Mouse (Mus musculus) CH12.LX (cell line): ENCODE data around the gene Bcor. TPM values are rescaled to one million over a fixed set of nuclear protein-coding genes. Genes with fewer than 3 reads are reported as not detected.
A peak's percentile ranks its signal among the peaks of the same experiment; 100 is the strongest.

Experiments
- DNase-seq: peaks from one replicate; pipeline ENCODE4 v3.0.0-alpha.2; 2013; ENCODE audit errors: extremely low read depth
- H3K27ac ChIP-seq: 2 replicates; pipeline ENCODE4 v1.5.1; 2012; ENCODE audit warnings: low read depth, mild to moderate bottlenecking, control low read depth, moderate library complexity; ENCODE audit not compliant: insufficient read depth
- H3K27me3 ChIP-seq: replicated peaks from 2 replicates; pipeline ENCODE3; 2012; ENCODE audit warnings: inconsistent platforms
- H3K36me3 ChIP-seq, 2 experiments: replicated peaks in 1 of 2; 2 replicates each; pipeline versions ENCODE3 to v1.6.1; 2012; ENCODE audit warnings: inconsistent platforms in 1 of 2, low read length in 1 of 2, mild to moderate bottlenecking in 1 of 2, mixed read lengths in 1 of 2, moderate library complexity in 1 of 2; ENCODE audit not compliant: control insufficient read depth in 1 of 2, insufficient read depth in 1 of 2
- H3K4me1 ChIP-seq, 2 experiments: 2 replicates each; pipeline ENCODE4 v1.6.1; 2012; ENCODE audit warnings: inconsistent platforms in 1 of 2, moderate library complexity in 1 of 2; ENCODE audit not compliant: insufficient read depth in 2 of 2, control insufficient read depth in 1 of 2
- H3K4me2 ChIP-seq: 2 replicates; pipeline ENCODE4 v1.6.1; 2012; ENCODE audit warnings: low read depth, mild to moderate bottlenecking, control low read depth; ENCODE audit not compliant: poor library complexity, insufficient read depth, severe bottlenecking
- H3K4me3 ChIP-seq, 3 experiments: fragments of 150-350 bp in 1 of 3; sonication (generic) in 1 of 3; replicated peaks in 1 of 3; 2 replicates each; pipeline versions ENCODE3 to v1.5.1; 2011 to 2012; ENCODE audit warnings: low read depth in 2 of 3, low read length in 2 of 3, mild to moderate bottlenecking in 2 of 3, moderate library complexity in 2 of 3, control low read depth in 1 of 3, improper control_type of control experiment in 1 of 3, inconsistent platforms in 1 of 3, mixed read lengths in 1 of 3; ENCODE audit not compliant: poor library complexity in 1 of 3
- H3K79me2 ChIP-seq: replicated peaks from 2 replicates; pipeline ENCODE4 v1.6.1; 2012; ENCODE audit warnings: mild to moderate bottlenecking, moderate library complexity; ENCODE audit not compliant: control insufficient read depth, poor library complexity, insufficient read depth, severe bottlenecking; ENCODE audit errors: extremely low read depth
- H3K9ac ChIP-seq: 2 replicates; pipeline ENCODE4 v1.6.1; 2012; ENCODE audit warnings: low read depth, mild to moderate bottlenecking, control low read depth, moderate library complexity; ENCODE audit not compliant: insufficient read depth
- H3K9me3 ChIP-seq: replicated peaks from 2 replicates; pipeline ENCODE3; 2012; ENCODE audit warnings: low read length, inconsistent platforms, mixed read lengths
- BHLHE40 ChIP-seq: IDR thresholded peaks from 2 replicates; pipeline ENCODE4 v1.6.1; 2011; ENCODE audit warnings: mild to moderate bottlenecking, low read depth, low read length, improper control_type of control experiment
- CHD1 ChIP-seq: IDR thresholded peaks from 2 replicates; pipeline ENCODE4 v1.6.1; 2012; ENCODE audit warnings: low read depth, low read length, improper control_type of control experiment, inconsistent platforms
- CHD2 ChIP-seq: IDR thresholded peaks from 2 replicates; pipeline ENCODE4 v1.6.1; 2011; ENCODE audit warnings: low read length, improper control_type of control experiment
- ELF1 ChIP-seq: IDR thresholded peaks from 2 replicates; pipeline ENCODE4 v1.6.1; 2014; ENCODE audit warnings: low read depth, mild to moderate bottlenecking, inconsistent platforms, low read length, improper control_type of control experiment
- ETS1 ChIP-seq: conservative IDR thresholded peaks from 2 replicates; pipeline ENCODE4 v1.6.1; 2012; ENCODE audit warnings: low read depth, mild to moderate bottlenecking, inconsistent platforms, low read length, improper control_type of control experiment, moderate library complexity
- GABPA ChIP-seq: IDR thresholded peaks from 2 replicates; pipeline ENCODE4 v1.6.1; 2012; ENCODE audit warnings: low read depth, low read length, improper control_type of control experiment, inconsistent platforms; ENCODE audit not compliant: insufficient replicate concordance
- HCFC1 ChIP-seq: IDR thresholded peaks from 2 replicates; pipeline ENCODE4 v1.6.1; 2012; ENCODE audit warnings: low read depth, mild to moderate bottlenecking, inconsistent platforms, low read length, improper control_type of control experiment
- JUND ChIP-seq: conservative IDR thresholded peaks from 2 replicates; pipeline ENCODE4 v1.6.1; 2011; ENCODE audit warnings: low read depth, low read length, improper control_type of control experiment
- MAFK ChIP-seq: IDR thresholded peaks from 2 replicates; pipeline ENCODE4 v1.6.1; 2011; ENCODE audit warnings: low read length, improper control_type of control experiment; ENCODE audit not compliant: insufficient replicate concordance
- MXI1 ChIP-seq: IDR thresholded peaks from 2 replicates; pipeline ENCODE4 v1.6.1; 2011; ENCODE audit warnings: mild to moderate bottlenecking, low read depth, low read length, improper control_type of control experiment
- NELFE ChIP-seq: IDR thresholded peaks from 2 replicates; pipeline ENCODE4 v1.6.1; 2011; ENCODE audit warnings: low read depth, low read length, improper control_type of control experiment
- PAX5 ChIP-seq: IDR thresholded peaks from 2 replicates; pipeline ENCODE4 v1.6.1; 2012; ENCODE audit warnings: low read length, inconsistent platforms, mixed read lengths
- POLR2AphosphoS2 ChIP-seq: IDR thresholded peaks from 2 replicates; pipeline ENCODE4 v1.6.1; 2011; ENCODE audit warnings: low read depth, low read length, improper control_type of control experiment
- RAD21 ChIP-seq: IDR thresholded peaks from 2 replicates; pipeline ENCODE4 v1.6.1; 2011; ENCODE audit warnings: low read depth, mild to moderate bottlenecking, low read length, improper control_type of control experiment, moderate library complexity
- TBP ChIP-seq: conservative IDR thresholded peaks from 2 replicates; pipeline ENCODE4 v1.6.1; 2011; ENCODE audit warnings: low read depth, low read length, improper control_type of control experiment
- TCF12 ChIP-seq: IDR thresholded peaks from 2 replicates; pipeline ENCODE4 v1.6.1; 2014; ENCODE audit warnings: low read depth, mild to moderate bottlenecking, inconsistent platforms, low read length, improper control_type of control experiment
- ZMIZ1 ChIP-seq: IDR thresholded peaks from 2 replicates; pipeline ENCODE4 v1.6.1; 2012; ENCODE audit warnings: low read depth, mild to moderate bottlenecking, inconsistent platforms, low read length, improper control_type of control experiment
- dilution Hi-C: fragments of 300-500 bp; cut with MboI; formaldehyde crosslinking; loops from 2 replicates; pipeline ENCODE4 v1.14.3; 2020; ENCODE audit warnings: low sequenced_read_pairs; ENCODE audit not compliant: extremely low pct_unique_long_range_greater_than_20kb, extremely low pct_ligation_motif_present
- in situ Hi-C: fragments of 300-500 bp; cut with MboI; formaldehyde crosslinking; loops from 3 replicates; pipeline ENCODE4 v1.14.3; 2019; ENCODE audit warnings: low sequenced_read_pairs, low pct_ligation_motif_present, low pct_unique_long_range_greater_than_20kb, mixed read lengths
- polyA plus RNA-seq: library from polyadenylated mRNA; unstranded; fragments of >175 nt; gene quantifications from 2 replicates; pipeline ENCODE4 v1.2.1, GENCODE M21; 2012; ENCODE audit warnings: low read depth; ENCODE audit not compliant: insufficient read length
- total RNA-seq, 2 experiments: library from RNA; depleted of rRNA; stranded (reverse); fragments of 300-350 nt in 1 of 2; fragments of >200 nt in 1 of 2; gene quantifications; 2 replicates each; pipeline ENCODE4 v1.2.3; 2012 to 2014

The Bcor gene
- total and polyA plus RNA-seq, 3 experiments = 14.3 to 41.1 (median 33.8) TPM

DNA sequence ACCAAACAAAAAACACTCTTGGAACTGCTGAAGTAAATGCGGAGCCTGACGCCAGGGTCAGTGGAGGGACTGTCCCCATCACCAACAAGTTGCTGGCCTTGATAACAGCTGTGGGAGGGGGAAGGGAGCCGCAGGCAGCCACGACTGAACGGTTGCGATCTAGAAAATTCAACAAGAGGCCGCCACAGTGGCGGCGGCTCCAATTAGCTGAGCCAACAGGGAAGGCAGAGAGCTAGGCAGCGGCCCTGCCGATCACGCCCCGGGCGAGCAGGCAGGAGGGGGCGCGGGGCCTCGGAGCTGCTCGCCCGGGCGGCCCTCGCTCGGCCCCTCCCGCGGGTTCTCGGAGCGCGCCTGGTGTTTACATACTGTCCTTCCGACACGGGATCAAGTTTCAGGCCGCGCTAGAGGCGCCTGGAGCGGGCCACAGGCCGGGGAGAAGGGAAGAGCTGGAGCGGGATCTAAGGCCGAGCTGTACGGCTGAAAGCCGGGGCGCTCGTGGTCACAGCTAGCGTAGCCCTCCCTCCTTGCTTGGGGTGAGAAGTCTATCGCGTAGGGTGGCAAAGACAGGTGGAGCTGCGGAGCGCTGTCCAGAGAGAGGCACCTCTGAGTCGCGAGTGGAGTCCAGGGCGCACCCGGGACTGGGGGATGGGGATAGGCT is 26.8 kb downstream of the Bcor start (continued):
- TF ChIP-seq GABPA = no peak
- no peak for TF ChIP-seq MXI1

GRCm38 (mm10) chrX:12132541-12133177 is 27.5 kb downstream of the Bcor start:
- peak overlapping the region; percentile 70; the same call in 1 of the 2 replicates for H3K9ac ChIP-seq
- no peaks in the 10 kb centered on the region for H3K27me3 ChIP-seq
- peak overlapping the region; percentile 98; the same call in 1 of the 2 replicates for H3K27ac ChIP-seq
- H3K4me1 ChIP-seq = peaks cover 14 to 41% of the 10 kb centered on the region in 2 experiments
- TF ChIP-seq CHD2 (no peak), ELF1 (0 out of 2 replicates have a peak, but pooled peaks have one; percentile 28), TCF12 (no peak), ZMIZ1 (no peak), TBP (no peak), MAFK (no peak), POLR2AphosphoS2 (no peak)
- TF ChIP-seq, all 38 proteins: peak for 1
- dilution Hi-C loops (no loop called here), in situ Hi-C loops (loop anchor here (10.0 kb wide), 1 partner anchor 118 kb away; no protein-coding TSS in a partner anchor)
- H3K79me2 ChIP-seq = peaks cover 3% of the 10 kb centered on the region; the same call in 1 of the 2 replicates
- peak overlapping the region; percentile 55 for H3K4me2 ChIP-seq
- no peak for DNase-seq
- peak overlapping the region in 1 of 3 experiments; percentile 54 for H3K4me3 ChIP-seq
- no peaks in the 10 kb centered on the region for H3K9me3 ChIP-seq
- H3K36me3 ChIP-seq = no peaks in the 10 kb centered on the region

GRCm38 (mm10) chrX:12129828-12130809 is 30.0 kb downstream of the Bcor start:
- H3K27ac ChIP-seq = peak overlapping the region; percentile 74
- in situ Hi-C loops = loop anchor here (5.0 to 10.0 kb wide), 2 partner anchors 43 to 115 kb away; no protein-coding TSS in a partner anchor

More at GRCm38 (mm10) chrX:12129828-12130809, 30.0 kb downstream of the Bcor start:
- dilution Hi-C loops = no loop called here
- Histone ChIP-seq H3K4me3 (peak overlapping the region in 1 of 3 experiments; percentile 55), H3K9me3 (no peaks in the 10 kb centered on the region), H3K27me3 (no peaks in the 10 kb centered on the region), H3K79me2 (peaks cover 25% of the 10 kb centered on the region), H3K9ac (no peak overlapping the region), H3K4me2 (peak overlapping the region; percentile 93), H3K36me3 (no peaks in the 10 kb centered on the region), H3K4me1 (peaks cover 11 to 38% of the 10 kb centered on the region in 2 experiments)
- DNase-seq = no peak
- TF ChIP-seq CHD1 = no peak
- TF ChIP-seq HCFC1 = no peak
- TF ChIP-seq RAD21 = no peak
- no peak for TF ChIP-seq PAX5
- no peak for TF ChIP-seq NELFE
- no peak for TF ChIP-seq JUND
- peak; percentile 46; the same call in 1 of the 2 replicates for TF ChIP-seq BHLHE40
- peak; percentile 9; the same call in 1 of the 2 replicates for TF ChIP-seq ETS1
